Mouse (Mus musculus): ENCODE results near the gene Tmbim1. TPM values are rescaled to one million over a fixed set of nuclear protein-coding genes. Genes with fewer than 3 reads are reported as not detected.
A peak's percentile ranks its signal among the peaks of the same experiment; 100 is the strongest.

The Tmbim1 gene
- total RNA-seq, 1 experiment, result 38.0 TPM

- H3K4me1 ChIP-seq (ENCODE audit: control insufficient read depth in 2 of 2, insufficient read depth in 2 of 2, low read length in 2 of 2, poor library complexity in 1 of 2), result peaks cover 0 to 4% of the 10 kb centered on the region in 2 experiments; a peak in 1 of 4 replicates
- no peak for DNase-seq (ENCODE audit: low read depth, low spot score)
- peaks cover 7% of the 10 kb centered on the region for H3K36me3 ChIP-seq (ENCODE audit: control insufficient read depth, insufficient read depth, low read length, poor library complexity, severe bottlenecking)
- TF ChIP-seq ZNF384 (IDR thresholded peaks at IDR 0.05; ENCODE audit: low read depth, low read length) (no peak), MAFK (IDR thresholded peaks at IDR 0.05; ENCODE audit: insufficient read depth, low read depth, low read length) (no peak), HCFC1 (IDR thresholded peaks at IDR 0.05; ENCODE audit: borderline replicate concordance, insufficient read depth, low read length) (no peak)
- in situ Hi-C loops (cut with MboI; ENCODE audit: low sequenced_read_pairs in 2 of 2, unreplicated experiment in 2 of 2), result no loop called here
- no peaks in the 10 kb centered on the region for H3K9me3 ChIP-seq (ENCODE audit: control insufficient read depth, insufficient read depth, low read depth, low read length)
- no peak overlapping the region for H3K27ac ChIP-seq (ENCODE audit: insufficient read depth, low read depth, low read length, poor library complexity, severe bottlenecking)
- H3K9ac ChIP-seq (ENCODE audit: insufficient read depth, low read depth, low read length, poor library complexity, severe bottlenecking), result no peak overlapping the region
- no peak overlapping the region for H3K4me3 ChIP-seq (ENCODE audit: insufficient read depth in 1 of 2, low read depth in 1 of 2, low read length in 2 of 2, poor library complexity in 1 of 2, severe bottlenecking in 1 of 2)
These were observed 30.4 kb downstream of the Tmbim1 start for GRCm38 (mm10) chr1:74275015-74275414.

GRCm38 (mm10) chr1:74271659-74272058 is 33.8 kb downstream of the Tmbim1 start:
- Histone ChIP-seq H3K4me1 (ENCODE audit: control insufficient read depth in 2 of 2, insufficient read depth in 2 of 2, low read length in 2 of 2, poor library complexity in 1 of 2) (no peaks in the 10 kb centered on the region), H3K4me3 (ENCODE audit: insufficient read depth in 1 of 2, low read depth in 1 of 2, low read length in 2 of 2, poor library complexity in 1 of 2, severe bottlenecking in 1 of 2) (no peak overlapping the region), H3K27ac (ENCODE audit: insufficient read depth, low read depth, low read length, poor library complexity, severe bottlenecking) (no peak overlapping the region), H3K9ac (ENCODE audit: insufficient read depth, low read depth, low read length, poor library complexity, severe bottlenecking) (no peak overlapping the region), H3K36me3 (ENCODE audit: control insufficient read depth, insufficient read depth, low read length, poor library complexity, severe bottlenecking) (peaks cover 10% of the 10 kb centered on the region), H3K9me3 (ENCODE audit: control insufficient read depth, insufficient read depth, low read depth, low read length) (no peaks in the 10 kb centered on the region)
- no peak for DNase-seq (ENCODE audit: low read depth, low spot score)
- no peak for TF ChIP-seq MAFK (IDR thresholded peaks at IDR 0.05; ENCODE audit: insufficient read depth, low read depth, low read length)
- no peak for TF ChIP-seq HCFC1 (IDR thresholded peaks at IDR 0.05; ENCODE audit: borderline replicate concordance, insufficient read depth, low read length)
- TF ChIP-seq ZNF384 (IDR thresholded peaks at IDR 0.05; ENCODE audit: low read depth, low read length), result no peak
- no peak for TF ChIP-seq CHD2 (IDR thresholded peaks at IDR 0.05; ENCODE audit: low read depth, low read length)
- no peak for TF ChIP-seq ZC3H11A (IDR thresholded peaks at IDR 0.05; ENCODE audit: borderline replicate concordance, low read depth, low read length)
- in situ Hi-C loops (cut with MboI; ENCODE audit: low sequenced_read_pairs in 2 of 2, unreplicated experiment in 2 of 2), result no loop called here

GRCm38 (mm10) chr1:74268750-74269149 is 36.7 kb downstream of the Tmbim1 start:
- H3K9me3 ChIP-seq (ENCODE audit: control insufficient read depth, insufficient read depth, low read depth, low read length), result no peaks in the 10 kb centered on the region
- H3K27ac ChIP-seq (ENCODE audit: insufficient read depth, low read depth, low read length, poor library complexity, severe bottlenecking), result no peak overlapping the region
- peaks cover 35% of the 10 kb centered on the region for H3K36me3 ChIP-seq (ENCODE audit: control insufficient read depth, insufficient read depth, low read length, poor library complexity, severe bottlenecking)
- DNase-seq (ENCODE audit: low read depth, low spot score), result no peak
- no peak overlapping the region for H3K9ac ChIP-seq (ENCODE audit: insufficient read depth, low read depth, low read length, poor library complexity, severe bottlenecking)
- TF ChIP-seq CHD2 (IDR thresholded peaks at IDR 0.05; ENCODE audit: low read depth, low read length) (no peak), ZC3H11A (IDR thresholded peaks at IDR 0.05; ENCODE audit: borderline replicate concordance, low read depth, low read length) (no peak), ZNF384 (IDR thresholded peaks at IDR 0.05; ENCODE audit: low read depth, low read length) (no peak), HCFC1 (IDR thresholded peaks at IDR 0.05; ENCODE audit: borderline replicate concordance, insufficient read depth, low read length) (no peak), MAFK (IDR thresholded peaks at IDR 0.05; ENCODE audit: insufficient read depth, low read depth, low read length) (no peak)
- in situ Hi-C loops (cut with MboI; ENCODE audit: low sequenced_read_pairs in 2 of 2, unreplicated experiment in 2 of 2), result no loop called here
- H3K4me1 ChIP-seq (ENCODE audit: control insufficient read depth in 2 of 2, insufficient read depth in 2 of 2, low read length in 2 of 2, poor library complexity in 1 of 2), result no peaks in the 10 kb centered on the region
- no peak overlapping the region for H3K4me3 ChIP-seq (ENCODE audit: insufficient read depth in 1 of 2, low read depth in 1 of 2, low read length in 2 of 2, poor library complexity in 1 of 2, severe bottlenecking in 1 of 2)

GRCm38 (mm10) chr1:74262510-74262909 is 42.9 kb downstream of the Tmbim1 start:
- Histone ChIP-seq H3K27ac (ENCODE audit: insufficient read depth, low read depth, low read length, poor library complexity, severe bottlenecking) (no peak overlapping the region), H3K36me3 (ENCODE audit: control insufficient read depth, insufficient read depth, low read length, poor library complexity, severe bottlenecking) (peaks cover 62% of the 10 kb centered on the region), H3K9me3 (ENCODE audit: control insufficient read depth, insufficient read depth, low read depth, low read length) (no peaks in the 10 kb centered on the region), H3K4me1 (ENCODE audit: control insufficient read depth in 2 of 2, insufficient read depth in 2 of 2, low read length in 2 of 2, poor library complexity in 1 of 2) (peaks cover 0 to under 1% of the 10 kb centered on the region in 2 experiments; a peak in 2 of 4 replicates), H3K4me3 (ENCODE audit: insufficient read depth in 1 of 2, low read depth in 1 of 2, low read length in 2 of 2, poor library complexity in 1 of 2, severe bottlenecking in 1 of 2) (no peak overlapping the region), H3K9ac (ENCODE audit: insufficient read depth, low read depth, low read length, poor library complexity, severe bottlenecking) (no peak overlapping the region)
- in situ Hi-C loops (cut with MboI; ENCODE audit: low sequenced_read_pairs in 2 of 2, unreplicated experiment in 2 of 2), result no loop called here
- TF ChIP-seq MAFK (IDR thresholded peaks at IDR 0.05; ENCODE audit: insufficient read depth, low read depth, low read length) (no peak), ZNF384 (IDR thresholded peaks at IDR 0.05; ENCODE audit: low read depth, low read length) (no peak), CHD2 (IDR thresholded peaks at IDR 0.05; ENCODE audit: low read depth, low read length) (no peak), ZC3H11A (IDR thresholded peaks at IDR 0.05; ENCODE audit: borderline replicate concordance, low read depth, low read length) (no peak), HCFC1 (IDR thresholded peaks at IDR 0.05; ENCODE audit: borderline replicate concordance, insufficient read depth, low read length) (no peak)
- DNase-seq (ENCODE audit: low read depth, low spot score), result no peak

GRCm38 (mm10) chr1:74256782-74257181 is 48.6 kb downstream of the Tmbim1 start:
- TF ChIP-seq ZNF384 (IDR thresholded peaks at IDR 0.05; ENCODE audit: low read depth, low read length), result no peak
- TF ChIP-seq CHD2 (IDR thresholded peaks at IDR 0.05; ENCODE audit: low read depth, low read length), result no peak
- TF ChIP-seq HCFC1 (IDR thresholded peaks at IDR 0.05; ENCODE audit: borderline replicate concordance, insufficient read depth, low read length), result no peak
- TF ChIP-seq MAFK (IDR thresholded peaks at IDR 0.05; ENCODE audit: insufficient read depth, low read depth, low read length), result no peak
- no peak for TF ChIP-seq ZC3H11A (IDR thresholded peaks at IDR 0.05; ENCODE audit: borderline replicate concordance, low read depth, low read length)
- Histone ChIP-seq H3K36me3 (ENCODE audit: control insufficient read depth, insufficient read depth, low read length, poor library complexity, severe bottlenecking) (peaks cover 23% of the 10 kb centered on the region), H3K4me1 (ENCODE audit: control insufficient read depth in 2 of 2, insufficient read depth in 2 of 2, low read length in 2 of 2, poor library complexity in 1 of 2) (peaks cover 2 to 13% of the 10 kb centered on the region in 2 experiments; a peak in 3 of 4 replicates), H3K27ac (ENCODE audit: insufficient read depth, low read depth, low read length, poor library complexity, severe bottlenecking) (peak overlapping the region; percentile 85), H3K4me3 (ENCODE audit: insufficient read depth in 1 of 2, low read depth in 1 of 2, low read length in 2 of 2, poor library complexity in 1 of 2, severe bottlenecking in 1 of 2) (no peak overlapping the region), H3K9me3 (ENCODE audit: control insufficient read depth, insufficient read depth, low read depth, low read length) (no peaks in the 10 kb centered on the region), H3K9ac (ENCODE audit: insufficient read depth, low read depth, low read length, poor library complexity, severe bottlenecking) (no peak overlapping the region)
- in situ Hi-C loops (cut with MboI; ENCODE audit: low sequenced_read_pairs in 2 of 2, unreplicated experiment in 2 of 2), result no loop called here
- peak; percentile 64 for DNase-seq (ENCODE audit: low read depth, low spot score)

Data from ES-E14 (cell line).